Mouse (Mus musculus) gastrocnemius, postnatal 4 days (tissue): ENCODE measurements around the gene 1810049J17Rik. TPM values are rescaled to one million over a fixed set of nuclear protein-coding genes. Genes with fewer than 3 reads are reported as not detected.

Experiments used
- total RNA-seq, 2 experiments: library from RNA; stranded (reverse); gene quantifications; 2 replicates each; pipeline ENCODE4 v1.2.3; 2021

Gene 1810049J17Rik
- total RNA-seq, 2 experiments from 2014 or later: 1.4 TPM; not detected in 1

Other genes starting within 250 kb of the 1810049J17Rik start
- gene Zfr, start 204.1 kb downstream of the 1810049J17Rik start, total RNA-seq: 100 to 1,000 TPM; 117 to 127 TPM
- gene Mtmr12, start 116.9 kb downstream of the 1810049J17Rik start, total RNA-seq: 10 to 100 TPM; 17.0 to 17.5 TPM
- 10 to 100 TPM; 66.2 to 78.0 TPM for gene Golph3, start 449 bp downstream of the 1810049J17Rik start, total RNA-seq